ENCODE assay signal across 19 mouse cellular contexts in the genomic region with DNA sequence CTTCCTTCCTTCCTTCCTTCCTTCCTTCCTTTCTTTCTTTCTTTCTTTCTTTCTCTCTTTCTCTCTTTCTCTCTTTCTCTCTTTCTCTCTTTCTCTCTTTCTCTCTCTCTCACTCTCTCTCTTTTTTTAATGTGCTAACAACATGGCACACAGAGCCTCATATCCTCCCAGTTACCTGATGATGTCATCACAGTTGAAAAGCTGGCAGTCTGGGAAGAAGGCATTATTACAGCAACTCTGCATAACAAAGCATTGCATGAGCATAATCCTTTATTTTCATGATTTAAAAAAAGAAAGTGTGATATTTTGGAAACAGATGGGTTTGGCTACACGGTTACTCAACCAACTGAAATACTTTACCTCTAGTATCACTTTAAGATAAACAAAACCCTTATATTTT.
DNase-seq lines count a peak whose midpoint lies in the region; ATAC-seq lines count a peak whose summit lies in the region.
"Had no signal": no experiment of that assay in that cellular context is flagged by ENCODE, and none has a peak within 500 bp of the region (broad histone marks: within the 10 kb centered on the region; RNA-seq: fewer than 3 reads in every experiment).

No protein-coding gene starts in this region.

- H3K4me3 ChIP-seq in forebrain, embryonic 12.5 days (replicated peaks) = no peak overlapping the region
- H3K4me3 ChIP-seq in forebrain, embryonic 11.5 days (ENCODE audit: low read depth, low read length) = no peak overlapping the region
- no peak overlapping the region for H3K4me3 ChIP-seq in forebrain, embryonic 14.5 days (ENCODE audit: low read depth, low read length)
- H3K4me3 ChIP-seq in forebrain, embryonic 16.5 days (replicated peaks; ENCODE audit: low read length) = no peak overlapping the region
- H3K4me3 ChIP-seq: embryonic facial prominence, embryonic 13.5 days; embryonic facial prominence, embryonic 15.5 days; erythroblast, embryonic 14.5 days; gastrocnemius, adult 2 months had no signal

- H3K4me1 ChIP-seq in forebrain, embryonic 12.5 days = peaks cover 20% of the 10 kb centered on the region
- H3K4me1 ChIP-seq in forebrain, embryonic 11.5 days (replicated peaks; ENCODE audit: control insufficient read depth, insufficient read depth, low read length) = no peaks in the 10 kb centered on the region
- H3K4me1 ChIP-seq in forebrain, embryonic 14.5 days (ENCODE audit: control insufficient read depth, insufficient read depth, low read length) = peaks cover 3% of the 10 kb centered on the region; the same call in 1 of the 2 replicates
- peaks cover 18% of the 10 kb centered on the region for H3K4me1 ChIP-seq in forebrain, embryonic 16.5 days (replicated peaks; ENCODE audit: control insufficient read depth, insufficient read depth, low read length)
- H3K4me1 ChIP-seq: embryonic facial prominence, embryonic 15.5 days had no signal

- no peak for ATAC-seq in forebrain, embryonic 12.5 days (ENCODE audit: low FRiP score)
- ATAC-seq in forebrain, embryonic 11.5 days (replicated peaks; ENCODE audit: low FRiP score) = no peak
- ATAC-seq in forebrain, embryonic 14.5 days = no peak
- ATAC-seq in forebrain, embryonic 16.5 days = no peak
- ATAC-seq in megakaryocyte, adult 5-6 weeks (ENCODE audit: poor library complexity, severe bottlenecking) = no peak
- ATAC-seq in frontal cortex, adult (ENCODE audit: low TSS enrichment) = no peak

- WGBS in forebrain, embryonic 12.5 days = 21% methylated on average over 1 of the region's 1 CpGs
- 35% methylated on average over 1 of the region's 1 CpGs for WGBS in forebrain, embryonic 11.5 days
- 9% methylated on average over 1 of the region's 1 CpGs for WGBS in forebrain, embryonic 14.5 days
- WGBS in forebrain, embryonic 16.5 days = 18% methylated on average over 1 of the region's 1 CpGs

- H3K9me3 ChIP-seq in forebrain, embryonic 12.5 days = no peaks in the 10 kb centered on the region
- no peaks in the 10 kb centered on the region for H3K9me3 ChIP-seq in forebrain, embryonic 11.5 days (ENCODE audit: control insufficient read depth, low read length)
- no peaks in the 10 kb centered on the region for H3K9me3 ChIP-seq in forebrain, embryonic 14.5 days (replicated peaks; ENCODE audit: control insufficient read depth, low read length)
- no peaks in the 10 kb centered on the region for H3K9me3 ChIP-seq in forebrain, embryonic 16.5 days (ENCODE audit: control insufficient read depth, low read length)
- H3K9me3 ChIP-seq: embryonic facial prominence, embryonic 13.5 days; embryonic facial prominence, embryonic 15.5 days had no signal

- H3K9ac ChIP-seq in forebrain, embryonic 12.5 days = no peak overlapping the region
- H3K9ac ChIP-seq in forebrain, embryonic 11.5 days (ENCODE audit: low read length) = no peak overlapping the region
- H3K9ac ChIP-seq in forebrain, embryonic 14.5 days (ENCODE audit: low read length) = no peak overlapping the region
- no peak overlapping the region for H3K9ac ChIP-seq in forebrain, embryonic 16.5 days (replicated peaks; ENCODE audit: low read depth, low read length)
- H3K9ac ChIP-seq: embryonic facial prominence, embryonic 13.5 days; embryonic facial prominence, embryonic 15.5 days had no signal

- no peak overlapping the region for H3K4me2 ChIP-seq in forebrain, embryonic 12.5 days
- H3K4me2 ChIP-seq in forebrain, embryonic 11.5 days (ENCODE audit: low read depth, low read length, severe bottlenecking) = no peak overlapping the region
- no peak overlapping the region for H3K4me2 ChIP-seq in forebrain, embryonic 14.5 days (ENCODE audit: low read length)
- no peak overlapping the region for H3K4me2 ChIP-seq in forebrain, embryonic 16.5 days (ENCODE audit: low read length)
- H3K4me2 ChIP-seq: embryonic facial prominence, embryonic 13.5 days; embryonic facial prominence, embryonic 15.5 days had no signal

- intact Hi-C loops in gastrocnemius, postnatal 36 days (cut with DNase I) = no loop called here

- no peak for DNase-seq in forebrain, embryonic 11.5 days (ENCODE audit: low spot score)
- peak; percentile 68 for DNase-seq in forebrain, embryonic 14.5 days (ENCODE audit: low spot score)
- DNase-seq in gastrocnemius, postnatal 36 days = no peak
- DNase-seq: adrenal gland, adult 2 months; adrenal gland, postnatal 10 days; adrenal gland, postnatal 25 days; cerebellum, adult 11-12 months; cerebellum, adult 2 months; cerebellum, adult 9-10 months; cerebellum, postnatal 10 days; cerebellum, postnatal 25 days; gastrocnemius, adult 2 months had no signal

- H3K27ac ChIP-seq in forebrain, embryonic 12.5 days = peak overlapping the region; percentile 56; the same call in 1 of the 2 replicates
- no peak overlapping the region; the same call in 1 of the 2 replicates for H3K27ac ChIP-seq in forebrain, embryonic 11.5 days (ENCODE audit: low read depth, low read length)
- H3K27ac ChIP-seq in forebrain, embryonic 14.5 days (ENCODE audit: low read depth, low read length) = peak overlapping the region; percentile 45; the same call in 1 of the 2 replicates
- H3K27ac ChIP-seq in forebrain, embryonic 16.5 days (ENCODE audit: low read length) = peak overlapping the region; percentile 57
- H3K27ac ChIP-seq: embryonic facial prominence, embryonic 13.5 days; embryonic facial prominence, embryonic 15.5 days; gastrocnemius, adult 2 months had no signal

- H3K36me3 ChIP-seq in forebrain, embryonic 12.5 days (replicated peaks) = no peaks in the 10 kb centered on the region
- no peaks in the 10 kb centered on the region for H3K36me3 ChIP-seq in forebrain, embryonic 11.5 days (ENCODE audit: control insufficient read depth, insufficient read depth, low read length)
- no peaks in the 10 kb centered on the region for H3K36me3 ChIP-seq in forebrain, embryonic 14.5 days (ENCODE audit: control insufficient read depth, insufficient read depth, low read length)
- no peaks in the 10 kb centered on the region for H3K36me3 ChIP-seq in forebrain, embryonic 16.5 days (ENCODE audit: control insufficient read depth, insufficient read depth)
- H3K36me3 ChIP-seq: embryonic facial prominence, embryonic 13.5 days; embryonic facial prominence, embryonic 15.5 days had no signal

- H3K27me3 ChIP-seq in forebrain, embryonic 12.5 days = no peaks in the 10 kb centered on the region
- no peaks in the 10 kb centered on the region for H3K27me3 ChIP-seq in forebrain, embryonic 11.5 days (ENCODE audit: control insufficient read depth, insufficient read depth, low read length)
- no peaks in the 10 kb centered on the region for H3K27me3 ChIP-seq in forebrain, embryonic 14.5 days (replicated peaks; ENCODE audit: control insufficient read depth, insufficient read depth, low read length)
- no peaks in the 10 kb centered on the region for H3K27me3 ChIP-seq in forebrain, embryonic 16.5 days (replicated peaks; ENCODE audit: control insufficient read depth, insufficient read depth, low read length)
- H3K27me3 ChIP-seq: embryonic facial prominence, embryonic 13.5 days; embryonic facial prominence, embryonic 15.5 days had no signal
